Mouse (Mus musculus) liver, embryonic 11.5 days (tissue): ENCODE data around the gene BC004004. TPM values are rescaled to one million over a fixed set of nuclear protein-coding genes. Genes with fewer than 3 reads are reported as not detected.
"Not testable (repeated sequence)": the region's sequence is repeated elsewhere in the genome, so short reads cannot be mapped to it uniquely, and the experiment has no call there.

Experiments
- ATAC-seq: fragments of 200-750 bp; cut with Nextera tagmentation; replicated peaks from 2 replicates; pipeline ENCODE4 v1.8.0; 2017; ENCODE audit warnings: moderate number of reproducible peaks, mild to moderate bottlenecking, moderate TSS enrichment, moderate library complexity; ENCODE audit not compliant: low FRiP score
- DNase-seq: peaks from one replicate; pipeline ENCODE4 v3.0.0-alpha.2; 2017; ENCODE audit warnings: low spot score
- H3K27ac ChIP-seq: fragments of 300-500 bp; sonication (generic); 2 replicates; pipeline ENCODE4 v1.5.1; 2014; ENCODE audit warnings: mild to moderate bottlenecking, low read depth, low read length, control low read depth
- H3K27me3 ChIP-seq: fragments of 300-500 bp; sonication (generic); replicated peaks from 2 replicates; pipeline ENCODE4 v1.6.1; 2014; ENCODE audit warnings: low read length, mixed read lengths; ENCODE audit not compliant: control insufficient read depth, insufficient read depth
- H3K36me3 ChIP-seq: fragments of 300-500 bp; sonication (generic); 2 replicates; pipeline ENCODE4 v1.6.1; 2014; ENCODE audit warnings: mild to moderate bottlenecking, low read length, moderate library complexity, mixed read lengths; ENCODE audit not compliant: control insufficient read depth, insufficient read depth
- H3K4me1 ChIP-seq: fragments of 300-500 bp; sonication (generic); replicated peaks from 2 replicates; pipeline ENCODE4 v1.6.1; 2014; ENCODE audit warnings: low read length, mixed read lengths; ENCODE audit not compliant: control insufficient read depth, insufficient read depth
- H3K4me2 ChIP-seq: fragments of 300-500 bp; sonication (generic); 2 replicates; pipeline ENCODE4 v1.6.1; 2014; ENCODE audit warnings: mild to moderate bottlenecking, control low read depth, moderate library complexity
- H3K4me3 ChIP-seq: fragments of 300-500 bp; sonication (generic); 2 replicates; pipeline ENCODE4 v1.5.1; 2014; ENCODE audit warnings: low read depth, low read length, control low read depth
- H3K9ac ChIP-seq: fragments of 300-500 bp; sonication (generic); 2 replicates; pipeline ENCODE4 v1.6.1; 2014; ENCODE audit warnings: low read depth, low read length, control low read depth
- H3K9me3 ChIP-seq: fragments of 300-500 bp; sonication (generic); 2 replicates; pipeline ENCODE4 v1.6.1; 2016; ENCODE audit warnings: low read length, inconsistent platforms, mixed read lengths; ENCODE audit not compliant: control insufficient read depth
- WGBS: fragments of 180-500 bp; shearing (Covaris S2); extraction: QIAGEN DNeasy Blood & Tissue Kit; methylation state at CpG from one replicate; pipeline ENCODE4 v1.1.7; 2014; 5-methylcytosine and 5-hydroxymethylcytosine counted together
- polyA plus RNA-seq: library from polyadenylated mRNA; unstranded; fragments of >200 nt; fragmentation: Nextera tagmentation; extraction: Ambion mirVana; gene quantifications from 2 replicates; pipeline ENCODE4 v1.2.1, GENCODE M21; 2014

Gene BC004004
- polyA plus RNA-seq, 1 experiment from 2014 or later: 70.9 TPM

- 72% methylated on average over 3 of the region's 3 CpGs for WGBS
- H3K4me2 ChIP-seq, DNase-seq, H3K9me3 ChIP-seq, H3K4me3 ChIP-seq, H3K36me3 ChIP-seq, ATAC-seq, H3K9ac ChIP-seq: not testable (repeated sequence)
- H3K27ac ChIP-seq: peak within 1 kb of the TSS; percentile 51; the same call in 1 of the 2 replicates
- peaks cover 12% of the 10 kb centered on the region; the same call in 1 of the 2 replicates for H3K4me1 ChIP-seq
- H3K27me3 ChIP-seq: peaks cover 27% of the 10 kb centered on the region
Observed at GRCm38 (mm10) chr17:29317380-29317779, 48.8 kb downstream of the BC004004 start, which contains the start of gene Pi16. Gene Pi16 (plus strand): TSS chr17:29317680.

- Histone ChIP-seq H3K4me2 (no peak overlapping the region), H3K36me3 (no peaks in the 10 kb centered on the region), H3K9ac (no peak overlapping the region), H3K27ac (no peak overlapping the region), H3K27me3 (peaks cover 33% of the 10 kb centered on the region), H3K4me3 (no peak overlapping the region), H3K4me1 (peaks cover 16% of the 10 kb centered on the region), H3K9me3 (no peaks in the 10 kb centered on the region)
- DNase-seq: no peak
- 45% methylated on average over 6 of the region's 6 CpGs for WGBS
- no peak for ATAC-seq
Observed at GRCm38 (mm10) chr17:29318731-29319250, 50.2 kb downstream of the BC004004 start.

- H3K4me1 ChIP-seq: peaks cover 16% of the 10 kb centered on the region
- DNase-seq: no peak
- H3K36me3 ChIP-seq: no peaks in the 10 kb centered on the region
- WGBS: 73% methylated on average over 7 of the region's 7 CpGs
- H3K9me3 ChIP-seq: no peaks in the 10 kb centered on the region
- no peak overlapping the region for H3K27ac ChIP-seq
- H3K4me2 ChIP-seq: no peak overlapping the region
- H3K27me3 ChIP-seq: peaks cover 33% of the 10 kb centered on the region
- no peak overlapping the region for H3K9ac ChIP-seq
- no peak for ATAC-seq
- no peak overlapping the region for H3K4me3 ChIP-seq
Observed at GRCm38 (mm10) chr17:29319476-29319875, 50.9 kb downstream of the BC004004 start.

GRCm38 (mm10) chr17:29319881-29320639, 51.5 kb downstream of the BC004004 start:
- 43% methylated on average over 8 of the region's 8 CpGs for WGBS

GRCm38 (mm10) chr17:29321765-29322602, 53.4 kb downstream of the BC004004 start:
- Histone ChIP-seq H3K9me3 (no peaks in the 10 kb centered on the region), H3K4me3 (peak overlapping the region; percentile 7; the same call in 1 of the 2 replicates), H3K9ac (no peak overlapping the region), H3K4me1 (peaks cover 24% of the 10 kb centered on the region), H3K27me3 (peaks cover 43% of the 10 kb centered on the region), H3K36me3 (no peaks in the 10 kb centered on the region), H3K4me2 (peak overlapping the region; percentile 45), H3K27ac (no peak overlapping the region)
- DNase-seq: no peak
- no peak for ATAC-seq
- 25% methylated on average over 41 of the region's 41 CpGs for WGBS

More at GRCm38 (mm10) chr17:29319881-29320639, 51.5 kb downstream of the BC004004 start:
- Histone ChIP-seq H3K4me3 (no peak overlapping the region), H3K36me3 (no peaks in the 10 kb centered on the region), H3K27me3 (peaks cover 33% of the 10 kb centered on the region), H3K4me1 (peaks cover 16% of the 10 kb centered on the region), H3K9me3 (no peaks in the 10 kb centered on the region), H3K27ac (no peak overlapping the region), H3K4me2 (no peak overlapping the region), H3K9ac (no peak overlapping the region)
- ATAC-seq (peak; percentile 31; the same call in 1 of the 2 replicates), DNase-seq (no peak)

GRCm38 (mm10) chr17:29322603-29322962, 54.0 kb downstream of the BC004004 start:
- no peak overlapping the region for H3K9ac ChIP-seq
- H3K36me3 ChIP-seq: no peaks in the 10 kb centered on the region
- H3K9me3 ChIP-seq: no peaks in the 10 kb centered on the region
- ATAC-seq: peak; percentile 49; the same call in 1 of the 2 replicates
- H3K27me3 ChIP-seq: peaks cover 49% of the 10 kb centered on the region
- peaks cover 24% of the 10 kb centered on the region for H3K4me1 ChIP-seq
- H3K4me2 ChIP-seq: peak overlapping the region; percentile 45
- no peak overlapping the region for H3K27ac ChIP-seq
- 25% methylated on average over 18 of the region's 18 CpGs for WGBS
- peak overlapping the region; percentile 7; the same call in 1 of the 2 replicates for H3K4me3 ChIP-seq
- DNase-seq: no peak

GRCm38 (mm10) chr17:29323625-29324024, 55.0 kb downstream of the BC004004 start:
- Histone ChIP-seq H3K36me3 (no peaks in the 10 kb centered on the region), H3K27ac (no peak overlapping the region), H3K4me1 (peaks cover 24% of the 10 kb centered on the region), H3K4me3 (no peak overlapping the region), H3K9ac (no peak overlapping the region), H3K27me3 (peaks cover 50% of the 10 kb centered on the region), H3K9me3 (no peaks in the 10 kb centered on the region), H3K4me2 (no peak overlapping the region)
- ATAC-seq (no peak), DNase-seq (no peak)
- WGBS: 65% methylated on average over 3 of the region's 3 CpGs

GRCm38 (mm10) chr17:29325831-29326230, 57.2 kb downstream of the BC004004 start:
- 69% methylated on average over 13 of the region's 13 CpGs for WGBS
- H3K4me3 ChIP-seq: no peak overlapping the region
- no peak for DNase-seq
- peaks cover 14% of the 10 kb centered on the region for H3K4me1 ChIP-seq
- no peak overlapping the region for H3K27ac ChIP-seq
- no peak overlapping the region for H3K9ac ChIP-seq
- peaks cover 39% of the 10 kb centered on the region for H3K27me3 ChIP-seq
- no peaks in the 10 kb centered on the region for H3K9me3 ChIP-seq
- H3K4me2 ChIP-seq: no peak overlapping the region
- ATAC-seq: no peak
- H3K36me3 ChIP-seq: no peaks in the 10 kb centered on the region
